Mouse (Mus musculus) heart, postnatal 36 days (tissue): ENCODE measurements around the gene Kctd8. TPM values are rescaled to one million over a fixed set of nuclear protein-coding genes. Genes with fewer than 3 reads are reported as not detected.

Experiments
- DNase-seq, 2 experiments: peaks; one replicate each; pipeline ENCODE4 v3.0.0; 2021 to 2022
- intact Hi-C: fragments of 180-260 bp; cut with DNase I; formaldehyde crosslinking; loops from one replicate; pipeline ENCODE4 v1.15.1; 2025
- microRNA-seq, 2 experiments: library from miRNA; unstranded; fragments of <30 nt; microRNA quantifications; one replicate each; pipeline ENCODE4 v1.2.0; 2021; ENCODE audit warnings: borderline number of aligned reads in 2 of 2
- total RNA-seq, 2 experiments: library from RNA; stranded (reverse); gene quantifications; 2 replicates each; pipeline ENCODE4 v1.2.3; 2021

Kctd8 gene
- total RNA-seq, 2 experiments from 2014 or later = 0.30 to 0.33 TPM

DNA sequence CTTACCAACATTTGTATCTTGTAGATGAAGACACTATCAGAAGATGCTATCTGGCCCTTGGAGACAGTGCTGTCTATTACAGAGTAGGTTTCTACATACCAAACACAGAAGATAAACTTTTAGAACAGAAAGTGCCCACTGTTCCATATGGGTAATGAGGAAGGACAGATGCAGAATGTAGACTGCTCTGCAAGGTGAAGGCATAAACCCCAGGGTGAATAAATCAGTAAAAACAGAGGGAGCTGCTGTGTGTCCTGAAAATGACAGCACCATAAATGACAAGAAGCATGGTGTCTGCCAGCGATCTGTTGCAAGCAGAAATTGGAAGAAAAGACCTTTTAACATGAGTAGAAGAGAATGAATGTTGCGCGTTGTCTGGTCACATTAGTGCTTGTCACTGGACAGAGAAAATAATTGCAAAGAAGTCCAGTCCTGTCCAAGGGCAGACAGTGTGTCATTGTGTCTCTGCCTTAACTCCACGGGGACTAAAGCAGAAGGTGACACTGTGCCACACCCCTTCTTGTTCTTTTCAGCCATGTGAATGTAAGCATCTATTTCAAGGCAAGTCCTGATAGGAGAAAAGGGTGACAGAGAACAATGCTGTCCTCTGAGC is 181.5 kb downstream of the Kctd8 start:
- intact Hi-C loops = no loop called here
- no peak for DNase-seq

DNA sequence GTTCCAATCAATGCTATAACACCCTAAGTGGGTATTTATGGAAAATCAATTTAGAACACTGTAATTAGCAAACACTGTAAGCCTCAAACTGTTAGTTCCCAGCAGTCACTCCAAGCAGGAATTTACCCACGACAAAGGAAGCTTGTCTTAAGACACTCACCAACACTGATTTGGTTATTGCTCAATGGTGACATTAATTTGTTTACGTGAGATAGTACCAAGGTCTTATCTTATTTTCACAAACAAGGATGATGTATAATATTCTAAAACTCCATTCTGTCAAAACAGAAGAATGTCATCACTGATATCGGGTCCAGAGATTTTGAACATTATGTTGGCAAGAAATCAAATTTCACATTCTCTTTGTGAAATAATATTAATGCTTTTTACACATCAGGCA is 185.0 kb downstream of the Kctd8 start:
- DNase-seq = no peak
- intact Hi-C loops = no loop called here

DNA sequence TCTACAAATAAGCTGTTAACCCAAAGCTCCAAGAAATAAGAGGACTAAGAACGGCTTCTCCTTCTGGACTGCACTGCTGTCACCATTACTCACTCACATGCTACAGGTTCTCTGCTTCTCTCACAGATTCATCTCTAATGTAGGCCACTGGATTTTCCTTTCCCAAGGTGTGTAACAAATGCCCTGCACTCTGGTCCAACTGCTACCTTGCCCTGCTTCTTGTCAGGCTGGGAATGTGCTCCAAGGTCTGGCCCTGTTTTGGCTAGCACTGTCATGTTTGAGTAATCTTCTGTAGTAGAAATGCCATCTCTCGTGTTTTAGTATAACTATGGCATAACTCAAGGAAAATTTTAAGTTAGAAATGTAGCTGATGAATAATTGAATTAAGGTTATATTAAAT is 195.7 kb downstream of the Kctd8 start:
- no peak for DNase-seq
- intact Hi-C loops = no loop called here

DNA sequence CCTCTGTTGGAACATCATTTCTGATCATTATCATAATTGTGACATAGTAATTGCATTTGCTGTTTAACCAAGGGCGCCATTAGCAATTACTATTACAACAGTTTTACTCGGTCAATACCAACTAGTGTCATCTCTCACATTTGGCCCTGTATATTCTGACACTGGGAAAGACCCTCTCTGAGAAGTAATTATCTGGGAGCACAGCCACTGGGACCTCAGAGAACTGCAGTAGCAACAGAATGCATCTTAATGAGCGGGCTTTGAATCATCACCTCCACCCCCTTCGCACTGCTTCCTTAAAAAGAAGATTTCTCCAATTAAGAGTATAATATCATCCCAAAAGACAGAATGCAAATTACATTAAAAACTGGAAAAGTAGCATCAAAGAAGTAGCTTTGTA is 200.4 kb downstream of the Kctd8 start:
- intact Hi-C loops = no loop called here

DNA sequence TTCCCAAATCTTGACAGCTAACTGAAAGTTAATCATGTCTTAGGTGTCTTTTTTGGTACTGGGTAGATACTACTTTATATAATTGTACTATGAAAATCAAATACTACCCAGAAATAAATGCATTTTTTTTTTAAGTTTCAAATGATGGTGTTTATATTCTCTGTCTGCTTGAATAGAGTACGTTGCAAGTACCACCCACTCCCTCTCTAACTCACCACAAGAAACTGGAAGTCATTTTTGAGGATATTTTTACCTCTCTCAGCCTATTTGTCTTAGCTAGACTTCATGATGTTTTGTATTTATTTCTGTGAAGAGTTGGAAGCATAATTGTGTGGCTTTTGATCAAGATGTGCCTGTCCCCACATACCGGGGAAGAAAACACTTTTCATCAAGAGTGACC is 232.8 kb downstream of the Kctd8 start:
- DNase-seq = no peak

More for the DNA sequence above, 200.4 kb downstream of the Kctd8 start:
- no peak for DNase-seq

DNA sequence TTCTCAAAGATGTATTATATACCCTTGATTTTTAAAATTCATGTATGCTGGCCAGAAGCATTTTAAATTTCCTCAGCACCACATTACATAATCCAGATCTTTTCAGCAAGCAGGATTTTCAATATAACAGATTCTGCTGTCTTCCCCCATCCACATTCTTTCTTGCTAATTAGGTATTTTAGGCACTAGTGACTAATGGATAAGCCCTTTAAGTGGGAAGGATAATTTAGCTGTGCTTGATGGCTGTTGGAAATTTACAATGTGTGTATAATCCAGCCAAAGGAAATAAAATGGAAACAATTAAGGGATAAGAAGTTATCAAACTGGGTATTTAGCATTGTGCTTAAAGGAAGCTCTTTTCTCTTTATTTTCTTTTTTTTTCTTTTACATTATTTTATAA is 252.6 kb downstream of the Kctd8 start:
- DNase-seq = no peak
- intact Hi-C loops = no loop called here

More for the DNA sequence above, 232.8 kb downstream of the Kctd8 start:
- intact Hi-C loops = no loop called here

Small RNA genes lying within 50 kb of the gene (microRNA-seq; reads per million reads assigned to microRNA genes)
- 0 reads per million in 2 experiments for gene Gm24368

Other genes starting within 250 kb of the Kctd8 start
- 100 to 1,000 TPM; 158 to 177 TPM for gene Yipf7, start 201.0 kb upstream of the Kctd8 start, total RNA-seq
- gene Guf1, start 215.2 kb upstream of the Kctd8 start, total RNA-seq = 10 to 100 TPM; 26.1 to 30.1 TPM